Mouse (Mus musculus) c-Kit-positive CD71-positive TER-119-positive erythroid progenitor cells, embryonic 14.5 days (primary cell): ENCODE measurements at regions not wholly inside any gene's neighbourhood (a gene's known extent, or its start where the extent isn't known, plus 50 kb on each side); places are given as distances from the start of the nearest gene placed in this dataset.

ENCODE experiments used
- DNase-seq: peaks from one replicate; pipeline ENCODE4 v3.0.0-alpha.2; 2013; ENCODE audit warnings: low spot score

DNA sequence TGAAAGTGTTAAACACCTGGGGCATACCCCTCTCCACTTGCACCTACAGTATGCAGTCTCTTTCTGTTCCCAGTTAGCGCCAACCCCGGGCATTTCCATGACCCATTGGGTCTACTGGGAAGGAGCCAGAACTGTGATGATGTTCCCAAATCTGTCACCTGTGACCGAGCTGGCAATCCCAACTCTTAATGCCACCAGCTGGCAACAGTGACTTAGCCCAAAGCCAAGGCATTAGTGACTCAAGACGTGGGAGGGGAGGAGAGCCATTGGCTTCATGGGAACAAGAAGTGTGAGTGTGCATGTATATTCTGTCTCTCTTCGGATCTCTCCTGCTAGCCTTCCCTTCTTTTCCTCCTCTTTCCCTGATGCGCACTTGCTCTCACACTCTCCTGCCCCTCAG, 178.9 kb upstream of the Cadm1 start:
- DNase-seq: no peak

DNA sequence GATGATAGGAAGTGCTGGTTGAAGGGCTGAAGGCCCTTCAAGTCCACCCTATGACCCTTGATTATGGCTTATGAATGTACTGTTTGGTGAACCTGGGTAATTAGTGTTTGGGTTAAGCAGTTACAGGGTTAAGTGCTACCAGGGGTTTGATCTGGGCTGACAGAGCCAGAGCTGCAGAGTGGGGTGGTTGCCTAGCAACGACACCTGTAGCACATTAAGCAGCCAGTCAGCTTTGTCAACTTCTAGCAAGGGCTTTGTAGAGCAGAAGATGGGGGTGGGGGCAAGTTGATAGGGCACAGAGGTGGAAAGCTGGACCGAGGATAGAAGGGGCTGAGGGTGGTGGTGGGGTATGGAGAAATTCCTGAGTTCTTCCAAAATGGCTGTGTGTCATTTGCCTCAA, 177.0 kb upstream of the Cadm1 start:
- DNase-seq: no peak

DNA sequence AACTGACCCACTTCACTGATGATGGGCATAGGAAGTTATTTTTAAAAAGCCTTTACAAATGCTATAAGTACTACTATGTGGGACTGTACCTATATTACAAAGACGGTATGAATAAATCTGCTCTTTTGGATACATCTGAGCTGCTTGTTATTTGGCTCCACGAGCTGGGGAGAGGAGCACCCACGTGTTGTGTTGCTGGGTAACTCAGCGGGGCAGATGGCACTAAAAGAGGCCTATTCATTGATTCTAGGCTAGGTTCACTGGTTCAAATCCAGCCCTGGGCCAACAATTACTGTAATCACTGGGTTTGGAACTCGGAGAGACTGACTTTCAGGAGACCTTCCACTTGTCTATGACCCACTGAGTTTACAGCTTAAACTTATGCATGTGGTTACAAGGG, 176.0 kb upstream of the Cadm1 start:
- DNase-seq: no peak

DNA sequence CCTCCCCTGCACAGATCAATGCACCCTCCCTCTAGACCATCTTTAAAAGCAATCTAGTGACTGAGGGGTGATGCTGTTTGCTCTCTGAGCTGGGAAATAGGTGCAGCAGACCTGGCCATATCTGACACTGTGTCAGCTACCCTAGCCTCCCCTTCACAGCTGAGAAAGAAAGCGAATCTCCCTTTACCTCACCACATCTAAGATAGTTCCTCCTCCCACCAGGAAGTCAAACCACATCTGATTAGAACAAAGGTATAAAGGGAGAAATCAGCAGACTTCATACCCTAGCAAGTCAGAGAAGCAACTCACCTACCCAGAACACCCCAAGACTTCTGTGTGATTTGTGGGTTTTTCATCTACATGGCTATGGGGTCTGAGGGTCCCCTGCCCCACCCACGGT, 175.6 kb upstream of the Cadm1 start:
- DNase-seq: no peak

DNA sequence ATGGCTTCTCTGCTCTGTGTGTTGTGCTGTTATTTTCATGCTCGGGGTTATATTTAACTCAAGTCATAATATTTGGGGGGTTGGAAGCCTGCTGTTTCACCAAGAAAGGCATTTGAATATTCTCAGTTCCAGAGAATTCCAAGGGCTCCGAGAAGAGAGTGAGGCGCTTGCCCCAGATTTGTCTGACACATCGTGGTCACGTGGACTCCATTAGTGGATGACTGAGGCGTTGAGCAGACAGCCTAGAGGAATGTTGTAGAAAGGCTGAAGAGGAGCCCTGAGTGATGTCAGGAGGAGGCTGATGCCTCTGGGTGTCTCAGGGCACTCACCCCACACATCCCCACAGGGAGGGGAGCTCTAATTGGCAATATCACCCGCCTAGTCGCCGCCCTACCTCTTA, 175.1 kb upstream of the Cadm1 start:
- no peak for DNase-seq

DNA sequence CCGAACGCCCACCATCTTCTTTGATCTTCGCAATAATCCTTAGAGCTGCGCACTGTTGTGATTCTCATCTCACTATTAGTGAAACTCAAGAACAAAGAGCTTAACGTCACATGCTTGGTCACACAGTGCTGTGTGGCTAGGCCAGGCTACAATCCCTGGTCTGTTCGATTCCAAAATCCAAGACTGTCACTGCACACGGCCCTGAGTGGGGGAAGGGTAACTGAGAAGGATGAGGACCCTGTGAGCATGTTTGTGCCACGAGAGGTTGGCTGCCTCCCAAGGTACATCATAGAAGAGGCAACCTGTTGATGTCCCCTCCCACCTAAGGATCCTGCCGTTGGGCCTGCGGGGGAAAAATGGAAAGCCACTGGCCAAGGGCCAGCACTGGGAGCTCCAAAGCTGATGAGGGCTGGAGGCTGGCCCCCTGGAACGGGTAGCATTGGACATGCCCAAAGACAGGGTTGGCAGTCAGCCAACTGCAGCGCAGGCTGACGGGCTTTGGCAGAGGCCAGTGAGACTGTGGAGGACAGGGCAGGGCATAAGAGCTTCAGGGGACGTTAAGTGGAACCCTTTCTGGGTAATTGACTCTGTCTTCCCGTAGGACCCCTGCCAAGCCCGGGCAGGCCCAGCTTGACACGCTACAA, 172.1 kb upstream of the Cadm1 start:
- no peak for DNase-seq

DNA sequence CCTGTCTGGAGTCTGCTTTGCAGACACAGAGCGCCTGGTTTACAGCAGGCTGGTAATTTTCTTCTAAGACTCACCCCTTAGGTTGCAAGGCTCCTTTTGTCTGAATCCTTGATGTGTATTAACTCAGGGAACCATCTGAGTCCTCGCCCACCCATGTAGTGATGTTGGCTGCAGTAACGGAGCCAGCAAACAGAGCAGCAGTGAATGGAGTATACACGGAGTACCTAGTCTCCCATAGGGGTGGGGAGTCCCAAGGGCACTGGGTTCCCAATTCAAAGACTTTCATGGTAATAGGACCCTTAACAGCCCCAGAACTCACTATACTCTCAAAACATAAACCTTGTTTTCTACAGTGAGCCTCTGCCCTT, 171.6 kb upstream of the Cadm1 start:
- DNase-seq: no peak

DNA sequence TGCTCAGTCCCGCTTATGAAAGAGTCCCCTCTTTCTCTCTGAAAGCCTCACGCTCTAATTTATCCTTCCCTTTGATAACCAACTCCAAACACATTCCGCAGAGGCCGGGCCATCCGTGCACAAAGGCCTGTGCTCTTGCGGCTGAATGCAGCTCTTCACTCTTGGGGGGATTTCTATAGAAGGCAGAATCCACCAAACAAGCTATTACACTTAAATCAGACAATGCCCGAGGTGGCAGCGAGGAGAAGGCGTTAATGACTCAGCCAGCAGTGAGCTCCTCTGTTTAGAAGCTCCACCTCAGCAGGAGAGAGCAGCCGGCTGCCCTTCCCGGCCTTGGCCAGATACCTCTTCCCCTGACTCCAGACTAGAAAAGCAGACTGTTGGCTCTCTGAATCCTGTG, 166.9 kb upstream of the Cadm1 start:
- DNase-seq: no peak

DNA sequence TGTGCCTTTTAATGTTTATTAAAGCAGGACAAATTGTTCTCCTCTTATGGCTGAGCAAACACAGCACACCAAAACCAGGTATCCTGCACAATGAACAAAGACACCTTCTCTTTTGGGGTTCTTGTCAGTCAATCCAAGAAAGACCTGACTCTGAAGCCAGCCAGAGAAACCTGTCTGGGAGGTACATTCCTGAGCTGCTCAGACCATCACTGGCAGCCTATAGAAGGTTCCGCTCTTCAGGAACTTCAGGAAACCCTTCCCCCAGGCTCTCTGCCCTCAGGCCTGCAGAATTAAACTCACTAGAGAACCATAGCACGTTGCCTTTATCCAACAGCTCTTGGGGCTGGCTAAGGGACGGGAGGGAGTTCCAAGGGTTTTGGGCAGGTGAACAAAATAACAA, 165.2 kb upstream of the Cadm1 start:
- no peak for DNase-seq

DNA sequence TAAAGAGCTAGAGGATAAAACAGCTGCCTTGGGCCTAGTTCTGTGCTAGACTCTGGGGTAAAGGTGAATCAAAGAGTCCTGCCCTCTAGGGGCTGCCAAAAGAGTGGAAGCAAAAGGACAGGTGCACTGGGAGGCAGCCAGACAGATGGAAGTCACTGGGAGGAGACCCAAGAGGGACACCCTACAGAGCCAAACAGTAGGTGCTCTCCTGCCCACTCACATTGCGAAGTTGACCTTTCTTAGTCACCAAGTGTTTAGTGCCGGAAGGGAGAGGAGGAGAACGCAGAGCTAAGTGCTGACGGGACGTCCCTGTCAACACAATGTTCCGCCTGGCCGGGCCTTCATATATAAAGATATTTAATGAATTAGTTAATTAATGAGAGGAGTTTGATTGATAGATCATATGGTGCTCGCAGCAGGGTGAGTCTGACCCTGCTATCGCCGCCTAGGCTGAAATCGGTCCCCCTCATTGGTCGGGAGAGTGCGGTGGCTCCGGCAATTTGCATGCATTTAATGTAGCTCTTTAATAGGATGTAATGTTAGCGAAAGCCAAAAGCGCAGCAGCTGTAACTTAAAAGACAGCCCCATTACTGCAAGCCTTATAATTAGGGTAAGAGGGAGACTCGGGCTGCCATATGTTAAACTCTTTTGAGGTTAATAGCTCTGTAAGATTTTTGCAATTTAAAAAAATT, 162.6 kb upstream of the Cadm1 start:
- DNase-seq: no peak

DNA sequence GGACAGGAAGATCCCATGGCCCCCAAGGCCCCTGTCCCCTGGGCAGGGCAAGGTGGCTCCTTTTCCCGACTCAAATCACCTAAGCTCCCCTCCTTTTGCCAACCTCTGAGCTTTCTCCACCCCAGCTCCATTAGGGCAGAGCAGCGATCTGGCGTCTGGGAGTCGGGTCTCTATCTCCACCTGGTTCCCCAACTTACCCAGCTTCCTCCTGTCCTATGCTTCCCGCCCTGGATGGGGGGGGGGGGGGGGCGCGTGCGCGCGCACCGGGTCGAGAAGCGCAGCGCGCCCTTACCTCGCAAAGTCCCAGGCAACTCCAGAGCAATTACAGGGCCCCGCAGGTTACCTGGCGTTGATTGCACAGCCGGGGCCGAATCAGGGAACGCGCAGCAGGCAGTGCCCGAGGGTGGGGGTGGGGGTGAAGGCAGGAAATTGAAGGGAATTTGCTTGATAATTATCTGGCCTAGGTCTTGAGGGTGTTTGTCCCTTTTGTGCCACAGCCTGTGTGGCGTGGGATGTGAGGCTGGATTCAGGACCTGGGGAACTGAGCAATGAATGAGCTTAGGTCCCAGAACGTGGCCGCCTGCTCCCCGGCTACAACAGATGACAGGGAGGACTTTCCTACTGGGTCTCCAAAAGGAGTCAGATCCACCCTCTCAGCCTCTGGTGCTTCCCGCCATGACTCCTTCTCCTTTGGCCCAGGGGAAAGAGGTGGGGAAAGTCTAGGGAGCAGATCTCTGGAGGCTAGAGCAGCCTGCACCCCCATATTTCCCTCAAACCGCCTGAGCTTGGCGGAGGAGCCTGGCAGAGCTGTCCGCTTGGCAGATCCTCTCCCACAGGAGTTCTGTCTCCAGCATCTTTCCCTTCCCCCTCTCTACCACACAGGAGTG, 161.7 kb upstream of the Cadm1 start:
- no peak for DNase-seq

DNA sequence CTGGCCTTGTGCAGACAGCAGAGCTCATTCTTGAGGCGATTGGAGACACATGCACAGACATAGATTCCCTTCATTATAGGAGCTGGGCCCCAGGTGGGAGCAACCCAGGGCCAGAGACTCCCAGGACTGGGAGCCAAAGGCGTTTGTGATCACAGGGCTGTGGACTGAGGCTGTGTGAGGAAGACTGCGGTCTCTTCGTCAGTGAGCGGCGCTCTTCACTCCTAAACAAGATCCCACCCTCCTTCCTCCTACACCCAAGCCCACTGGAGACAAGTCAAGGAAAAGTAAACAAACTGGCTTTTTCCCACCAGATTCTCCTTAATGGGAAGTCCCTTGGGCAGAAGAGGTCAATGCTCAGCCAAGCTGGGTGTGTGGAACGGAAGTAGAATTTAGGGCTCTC, 157.7 kb upstream of the Cadm1 start:
- DNase-seq: no peak

DNA sequence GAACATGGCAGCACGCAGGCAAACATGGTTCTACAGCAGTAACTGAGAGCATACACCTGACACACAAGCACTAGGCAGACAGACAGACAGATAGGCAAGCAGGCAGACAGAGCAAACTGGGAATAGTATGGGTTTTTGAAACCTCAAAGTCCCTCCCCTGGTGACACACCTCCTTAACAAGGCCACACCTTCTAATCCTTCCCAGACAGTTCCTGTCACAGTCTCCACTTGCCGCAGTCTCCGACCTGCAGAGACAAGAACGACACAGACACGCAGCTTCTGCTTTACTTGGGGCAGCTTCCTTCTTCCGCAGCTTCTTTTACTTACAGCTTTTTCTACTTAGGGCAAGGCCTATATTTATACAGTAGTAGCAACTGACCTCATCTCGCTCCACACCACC, 155.9 kb upstream of the Cadm1 start:
- DNase-seq: no peak

DNA sequence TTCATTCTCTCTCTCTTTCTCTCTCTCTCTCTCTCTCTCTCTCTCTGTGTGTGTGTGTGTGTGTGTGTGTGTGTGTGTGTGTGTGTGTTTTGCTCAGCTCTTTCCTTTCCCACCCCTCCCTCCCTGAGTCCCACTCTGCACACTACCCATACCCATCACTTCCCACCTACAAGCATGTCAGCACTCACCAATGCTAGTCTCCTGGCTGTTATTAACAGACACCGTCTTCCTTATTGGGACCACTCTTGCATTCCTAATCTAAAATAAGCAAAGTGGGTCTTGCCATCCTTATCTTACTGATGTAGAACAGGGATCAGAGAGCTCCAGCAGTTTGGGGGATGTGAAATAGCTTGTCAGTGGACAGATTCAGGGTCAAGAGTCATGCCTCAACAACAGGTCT, 153.3 kb upstream of the Cadm1 start:
- no peak for DNase-seq

DNA sequence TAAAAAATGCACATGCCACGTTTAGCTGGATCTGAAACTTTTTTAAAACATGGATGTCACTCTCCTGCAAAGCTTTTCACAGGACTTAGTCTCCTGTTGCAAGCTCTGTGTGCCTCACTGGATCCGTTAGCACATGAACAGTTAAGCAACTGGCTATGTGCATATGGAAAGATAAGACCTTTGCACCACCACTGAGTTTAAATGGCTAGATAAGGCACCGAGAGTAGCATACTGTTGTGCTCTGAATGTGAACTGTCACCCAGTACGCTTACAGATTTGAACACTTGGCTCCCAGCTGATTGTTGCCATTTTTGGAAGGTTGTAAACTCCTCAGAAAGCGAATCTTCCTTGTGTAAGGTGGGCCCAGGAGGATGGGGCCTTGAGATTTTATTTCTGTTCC, 151.4 kb upstream of the Cadm1 start:
- no peak for DNase-seq

DNA sequence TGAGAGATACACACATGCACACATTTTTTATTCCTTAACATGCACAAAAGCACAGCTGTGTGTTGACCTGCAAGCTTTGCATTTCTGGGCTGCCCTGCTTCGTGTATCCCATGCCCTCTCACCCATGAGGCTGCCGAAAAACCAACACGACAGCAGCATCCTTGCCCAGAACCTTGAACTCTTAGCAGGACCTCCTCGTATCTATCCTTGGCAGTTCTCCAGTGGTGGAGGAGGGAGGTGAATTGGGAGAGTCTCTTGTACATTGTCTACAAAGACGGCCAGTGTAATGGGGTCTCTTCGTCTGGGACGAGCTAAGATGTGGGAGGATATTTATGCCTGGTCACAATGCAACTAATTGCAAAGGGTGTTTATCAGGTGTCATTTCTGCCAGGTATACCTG, 149.6 kb upstream of the Cadm1 start:
- DNase-seq: no peak

DNA sequence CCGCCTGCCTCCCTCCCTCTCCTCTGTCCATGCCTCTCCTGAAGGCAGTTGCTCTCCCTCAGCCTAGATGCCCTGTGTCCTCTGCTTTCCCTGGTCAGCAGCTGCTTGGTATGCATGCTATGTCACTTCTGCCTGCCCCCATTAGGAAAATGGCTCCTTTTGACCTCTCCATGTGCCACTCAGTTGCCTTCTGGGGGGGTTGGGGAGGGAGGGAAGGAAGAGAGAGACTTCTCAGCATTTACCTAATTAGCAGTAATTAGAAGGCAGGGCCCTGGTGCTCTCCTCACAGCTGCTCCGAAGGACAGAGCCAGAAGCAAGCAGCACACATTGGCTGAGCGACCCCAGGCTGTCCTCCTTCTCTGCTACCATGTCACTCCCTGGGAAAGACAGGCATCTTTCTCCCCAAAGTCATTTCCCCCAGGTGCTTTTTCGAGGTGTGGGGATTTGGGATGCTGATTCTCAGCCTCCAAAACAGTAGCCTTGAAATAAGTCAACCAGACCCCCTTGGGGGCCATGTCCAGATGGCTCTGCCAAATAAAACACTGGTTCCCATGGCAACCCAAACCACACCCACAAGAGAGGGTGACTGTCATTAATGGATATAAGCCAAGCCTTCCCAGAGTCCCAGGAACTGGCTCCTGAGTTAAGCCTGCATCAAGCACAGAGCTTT, 145.7 kb upstream of the Cadm1 start:
- DNase-seq: no peak

DNA sequence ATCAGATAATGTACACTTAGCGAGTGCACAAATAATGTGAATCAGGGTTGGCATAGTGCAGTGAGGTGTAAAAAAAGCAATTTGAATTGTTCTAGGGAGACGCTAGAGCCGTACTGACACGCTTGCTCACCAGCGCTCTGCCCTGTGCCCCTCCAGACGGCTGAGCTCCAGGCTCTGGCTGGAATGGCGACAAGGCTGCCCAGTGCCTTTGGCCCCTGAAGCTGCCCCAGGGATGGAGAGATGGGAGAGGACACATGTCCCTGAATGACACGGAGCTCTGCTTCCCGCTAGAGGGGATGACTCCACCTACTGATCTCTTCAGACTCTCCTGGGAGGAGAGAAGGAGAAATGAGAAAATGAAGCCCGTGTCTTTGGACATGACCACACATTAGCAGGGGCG, 143.3 kb upstream of the Cadm1 start:
- DNase-seq: no peak

DNA sequence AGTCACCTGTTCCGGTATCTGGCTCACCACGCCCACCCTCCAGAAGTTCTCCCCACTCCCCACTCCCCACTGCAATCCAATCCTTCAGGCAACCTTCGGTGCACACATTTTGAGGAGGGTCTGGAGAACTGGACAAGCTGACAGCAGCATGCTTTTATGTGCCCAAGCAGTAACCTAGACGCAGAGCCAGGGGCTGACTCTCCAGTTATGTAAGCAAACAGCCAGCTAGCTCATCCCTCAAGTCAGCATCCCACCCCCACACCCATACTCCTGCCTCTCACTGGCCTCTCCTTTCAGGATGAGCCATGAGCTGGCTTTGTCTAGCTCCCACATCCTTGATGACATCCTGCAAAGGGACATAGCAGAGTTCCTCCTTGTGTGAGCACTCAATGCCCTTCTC, 142.8 kb upstream of the Cadm1 start:
- no peak for DNase-seq

DNA sequence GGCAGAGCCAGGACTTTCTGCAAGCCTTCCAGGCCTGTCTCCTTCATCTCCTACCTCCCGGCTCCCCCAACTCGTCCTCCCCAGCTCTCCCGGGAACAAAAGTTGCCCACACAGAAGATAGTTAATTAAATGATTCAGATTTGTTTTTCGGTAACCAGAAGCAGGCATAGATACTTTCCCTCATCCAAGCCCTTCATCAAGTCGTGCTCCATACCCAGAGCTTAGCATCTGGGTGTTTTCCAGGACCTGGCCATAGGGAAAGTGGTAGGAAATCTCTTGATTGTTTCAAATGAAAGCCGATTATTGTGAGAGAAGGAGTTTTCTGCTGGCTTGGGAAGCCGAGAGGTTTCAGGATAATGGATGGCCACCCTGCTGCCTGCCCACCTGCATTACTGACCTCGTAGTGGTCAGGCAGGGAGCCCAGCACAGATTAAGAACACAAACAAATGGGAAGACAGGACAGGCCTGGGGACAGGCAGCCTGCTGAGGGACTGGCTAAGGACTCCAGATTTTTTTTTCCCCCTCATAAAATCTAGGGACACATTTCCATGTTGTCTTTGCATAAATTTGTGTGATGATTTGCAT, 142.2 kb upstream of the Cadm1 start:
- no peak for DNase-seq

DNA sequence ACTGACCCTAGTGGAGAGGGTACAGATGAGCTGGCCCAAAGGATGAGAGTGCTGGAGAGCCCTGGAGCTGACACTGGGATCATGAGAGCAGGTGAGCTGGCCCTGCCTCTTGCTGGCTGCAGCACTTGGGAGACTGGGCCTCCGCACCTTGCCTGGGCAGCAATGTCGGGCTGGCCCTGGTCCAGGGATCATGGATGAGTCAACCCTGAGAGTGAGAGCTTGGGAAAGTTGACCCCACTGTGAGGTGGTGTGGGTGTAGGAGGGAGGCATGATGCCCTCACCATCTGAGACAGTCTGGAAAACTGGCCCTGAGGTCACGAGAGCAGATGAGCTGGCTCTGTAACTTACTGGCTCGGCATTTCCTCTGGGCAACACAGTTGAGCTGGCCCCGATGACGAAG, 140.1 kb upstream of the Cadm1 start:
- DNase-seq: no peak

DNA sequence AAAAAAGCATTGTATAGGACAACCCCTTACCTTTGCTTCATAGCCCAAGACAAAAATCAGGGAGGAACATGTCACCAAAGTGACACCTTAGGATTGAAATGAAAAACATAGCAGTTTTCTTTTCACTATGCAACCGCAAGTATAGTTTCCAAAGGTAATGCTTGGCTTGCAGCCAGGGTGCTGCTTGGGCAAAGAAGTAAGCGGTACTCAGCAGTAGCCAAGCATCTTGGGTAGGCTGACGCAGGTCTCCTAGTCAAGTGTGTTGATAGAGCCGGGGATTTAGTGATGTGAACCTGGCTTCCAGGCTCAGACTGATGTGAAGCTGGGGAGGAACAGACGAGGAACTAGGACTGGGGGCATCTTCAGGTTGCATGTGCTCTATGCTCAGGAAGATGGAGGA, 138.3 kb upstream of the Cadm1 start:
- no peak for DNase-seq
